Mouse (Mus musculus) heart, adult 9 months (tissue): ENCODE results near the gene F2.

Source experiments
- DNase-seq, 2 experiments: peaks; one replicate each; pipeline ENCODE4 v3.0.0; 2022; ENCODE audit warnings: low spot score in 2 of 2

F2 gene

DNA sequence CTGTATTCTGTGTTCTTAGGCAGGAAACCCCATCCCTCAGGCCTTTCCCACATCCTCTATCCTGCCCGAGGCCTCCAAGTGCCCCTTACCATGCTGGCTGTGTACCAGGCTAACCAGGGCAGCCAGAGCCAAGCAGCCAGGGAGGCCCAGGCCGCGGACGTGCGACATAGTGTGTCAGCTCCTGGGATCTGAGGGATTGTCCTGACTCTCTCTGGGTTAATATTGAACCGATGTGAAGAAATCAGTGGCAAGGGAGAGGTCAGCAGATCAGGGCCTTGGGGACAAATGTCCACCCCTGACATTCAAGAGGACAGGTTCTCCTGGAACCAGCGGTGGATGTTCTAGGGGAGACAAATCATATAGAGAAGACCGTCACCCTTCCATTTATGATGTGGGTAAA, at the start of gene F2:
Gene F2 (minus strand): TSS at position 186 of the 400 bp plus-strand sequence.
- no peak for DNase-seq

DNA sequence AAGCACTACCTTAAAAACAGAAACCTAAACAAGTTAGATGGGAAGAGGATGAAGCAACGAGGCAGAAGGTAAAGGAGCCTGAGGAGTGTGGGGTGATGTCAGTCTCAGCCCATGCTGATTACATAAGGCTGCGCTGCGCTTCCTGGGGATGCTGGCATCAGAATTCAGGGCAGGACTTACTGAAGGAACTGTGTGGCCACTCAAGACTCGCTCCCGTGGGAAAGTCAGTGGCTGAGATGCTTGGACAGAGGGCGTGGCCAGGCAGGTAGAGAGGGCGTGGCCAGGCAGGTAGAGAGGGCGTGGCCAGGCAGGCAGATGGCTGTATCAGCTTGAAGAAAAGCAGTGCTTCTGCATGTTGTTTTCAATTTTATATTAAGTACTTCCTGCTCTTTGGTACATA, 47.7 kb upstream of the F2 start:
- DNase-seq = no peak

DNA sequence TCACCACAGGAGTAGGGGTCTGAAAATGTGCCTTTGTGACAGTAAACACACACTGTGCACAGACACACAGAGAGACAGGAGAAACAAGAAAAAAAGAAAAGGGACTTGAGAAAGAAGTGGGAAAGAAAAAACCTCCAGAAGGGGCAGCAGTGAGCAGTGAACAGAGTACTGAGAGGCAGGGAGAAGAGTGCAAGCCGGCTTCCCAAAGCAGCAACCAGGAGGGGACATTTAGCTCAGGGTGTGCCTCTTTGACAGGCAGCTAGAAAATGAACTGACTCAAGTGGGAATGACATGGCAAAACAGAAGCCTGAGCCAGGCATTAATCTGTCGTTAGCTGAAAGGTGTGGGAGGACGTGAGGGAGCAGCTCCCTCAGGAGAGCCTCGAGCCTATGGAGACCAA, 46.6 kb upstream of the F2 start:
- DNase-seq = peak in 1 of 2 experiments; percentile 28

DNA sequence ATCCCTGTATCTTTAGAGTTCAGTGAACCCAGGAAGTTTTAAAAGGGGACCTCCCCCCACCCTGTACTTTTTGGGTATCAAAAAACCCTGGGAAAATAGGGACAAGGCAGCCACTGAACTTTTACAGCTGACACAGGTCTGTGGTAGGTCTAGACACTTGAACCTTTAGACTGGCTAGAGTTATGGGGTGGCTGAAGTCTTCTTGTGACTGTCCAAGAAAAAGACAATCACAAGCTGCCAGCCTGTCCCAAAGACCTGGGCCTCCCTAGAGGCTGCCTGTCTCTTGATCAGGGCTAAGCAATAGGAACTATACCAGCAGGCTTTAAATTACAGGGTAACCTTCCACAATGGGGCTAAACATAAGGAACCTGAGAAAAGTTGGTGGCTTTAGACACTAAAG, 40.7 kb upstream of the F2 start:
- DNase-seq = no peak

DNA sequence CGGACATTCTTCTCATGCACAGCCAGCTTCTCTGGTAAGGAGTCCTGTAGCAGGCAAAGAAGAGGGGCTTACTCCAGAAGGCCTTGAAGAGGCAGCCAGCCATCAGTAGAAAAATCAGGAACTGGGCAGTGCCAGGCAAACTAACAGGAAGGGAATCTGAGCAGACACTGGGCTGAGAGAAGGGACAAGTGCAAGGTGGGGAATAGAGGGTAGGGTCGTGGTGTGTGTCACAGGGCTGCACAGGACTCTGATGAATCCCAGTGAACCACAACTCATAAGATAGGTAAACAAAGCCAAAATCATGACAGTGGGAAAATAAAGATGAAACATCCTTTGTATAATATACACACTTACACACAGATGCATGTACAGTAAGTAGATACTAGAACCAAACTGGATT, 40.2 kb upstream of the F2 start:
- no peak for DNase-seq

DNA sequence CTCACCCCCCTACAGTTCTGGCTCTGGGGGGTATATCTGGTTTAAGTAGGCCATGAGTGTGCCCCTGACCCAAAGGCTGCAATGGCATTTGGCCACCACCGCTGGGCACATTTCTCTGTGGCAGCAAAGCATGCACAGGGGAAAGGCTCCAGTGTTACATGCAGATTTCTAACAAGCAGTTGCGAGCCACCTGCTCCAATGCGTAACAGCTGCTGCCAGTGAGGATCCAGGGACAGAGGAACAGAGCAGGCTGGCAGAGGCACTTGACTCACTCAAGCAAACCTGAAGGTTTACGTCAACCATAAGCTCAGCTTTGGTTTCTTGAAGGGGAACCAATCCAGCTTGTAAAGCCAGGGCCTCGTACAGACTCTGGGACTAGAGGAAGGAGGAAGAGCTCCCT, 38.7 kb upstream of the F2 start:
- DNase-seq = no peak

DNA sequence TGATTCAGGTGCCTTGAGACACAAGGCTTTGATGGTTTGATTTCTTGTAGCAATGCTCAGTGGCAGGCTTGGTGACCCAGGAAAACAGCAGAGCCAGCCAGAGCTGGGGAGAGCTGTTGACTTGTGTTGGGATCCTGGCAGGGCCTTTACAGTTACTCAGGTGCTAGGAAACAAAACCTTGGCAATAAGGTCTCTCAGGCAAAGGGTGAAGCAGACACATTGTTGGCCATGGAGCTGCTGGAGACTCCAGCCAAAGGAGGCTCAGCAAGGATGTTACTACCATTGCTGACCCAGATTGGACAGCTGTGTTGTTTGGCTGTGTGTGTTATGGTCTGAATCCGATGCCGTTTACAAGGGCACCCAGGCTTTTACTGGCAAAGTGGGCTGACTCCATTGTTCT, 37.4 kb upstream of the F2 start:
- peak in 1 of 2 experiments; percentile 23 for DNase-seq

DNA sequence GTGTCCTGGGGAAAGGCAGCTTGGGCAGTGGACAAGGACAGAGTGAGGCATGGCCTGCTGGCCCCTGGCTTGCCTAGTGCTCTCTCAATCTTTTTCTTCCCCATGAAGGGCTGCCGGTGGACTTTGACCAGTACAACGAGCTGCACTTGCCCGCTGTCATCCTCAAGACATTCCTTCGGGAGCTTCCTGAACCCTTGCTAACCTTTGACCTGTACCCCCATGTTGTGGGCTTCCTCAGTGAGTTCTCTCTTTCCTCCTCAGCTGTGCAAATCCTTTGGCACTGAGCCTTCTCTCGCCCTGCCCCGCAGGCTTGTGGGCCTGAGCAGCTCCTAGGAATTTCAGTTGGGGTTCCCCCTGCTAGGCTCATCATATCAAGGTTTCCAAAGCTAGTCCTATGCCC, 33.8 kb upstream of the F2 start:
- no peak for DNase-seq

DNA sequence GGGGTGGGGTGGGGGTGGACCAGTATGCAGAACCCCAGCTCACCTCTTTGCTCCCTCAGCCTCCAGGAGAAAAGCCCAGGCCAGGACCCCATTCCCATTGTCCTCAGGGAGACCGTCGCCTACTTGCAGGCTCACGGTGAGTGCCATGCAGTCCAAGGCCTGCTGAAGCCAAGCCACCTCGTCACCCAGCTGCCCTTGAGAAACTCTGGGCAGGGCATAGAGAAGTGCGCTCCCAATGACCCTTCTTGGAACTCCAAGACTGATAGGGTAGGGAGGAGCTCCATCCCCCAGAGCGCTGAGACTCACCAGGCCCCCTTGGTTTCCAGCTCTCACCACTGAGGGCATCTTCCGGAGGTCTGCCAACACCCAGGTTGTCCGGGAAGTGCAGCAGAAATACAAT, 33.1 kb upstream of the F2 start:
- no peak for DNase-seq

DNA sequence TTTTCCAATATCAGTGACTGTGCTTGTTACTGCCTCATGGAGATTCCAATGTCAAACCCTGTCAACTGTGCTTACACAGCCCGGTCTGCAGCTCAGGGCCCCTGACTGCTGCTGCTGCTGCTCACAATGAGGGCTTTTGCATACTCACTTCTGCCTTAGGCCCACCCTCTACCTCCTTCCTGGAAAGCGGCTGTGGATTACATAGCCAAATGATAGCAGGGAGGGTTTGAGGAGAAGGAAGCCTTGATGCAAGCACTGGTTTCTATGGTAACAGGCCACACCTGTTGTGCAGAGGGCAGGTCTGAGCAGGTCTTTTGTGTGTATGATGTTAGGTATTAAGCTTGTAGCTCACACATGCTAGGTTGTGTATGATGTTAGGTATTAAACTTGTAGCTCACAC, 31.5 kb upstream of the F2 start:
- no peak for DNase-seq

DNA sequence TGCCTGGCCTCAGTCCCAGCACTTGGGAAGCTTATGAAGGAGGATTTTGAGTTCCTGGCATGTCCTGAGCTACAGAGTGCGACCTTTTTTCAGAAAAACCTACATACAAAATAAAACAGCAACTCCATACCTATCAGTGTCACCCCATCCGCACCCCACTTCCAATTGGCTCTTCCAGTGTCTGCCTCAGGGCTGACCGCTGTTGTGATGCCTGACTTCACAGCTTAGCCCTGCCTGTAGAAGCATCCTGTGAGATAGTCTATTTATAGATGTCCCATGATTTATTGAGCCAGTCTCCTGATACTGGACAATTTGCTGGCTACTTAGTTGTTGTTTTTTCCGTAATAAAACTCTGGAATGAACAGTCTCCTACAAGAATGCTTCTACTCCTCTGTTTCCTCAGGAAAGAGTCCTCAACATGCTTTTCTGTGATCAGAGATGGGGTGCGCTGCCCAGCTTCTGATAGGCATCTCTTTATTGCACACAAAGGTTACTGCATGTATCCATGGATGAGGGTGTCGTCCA, 30.2 kb upstream of the F2 start:
- no peak for DNase-seq

DNA sequence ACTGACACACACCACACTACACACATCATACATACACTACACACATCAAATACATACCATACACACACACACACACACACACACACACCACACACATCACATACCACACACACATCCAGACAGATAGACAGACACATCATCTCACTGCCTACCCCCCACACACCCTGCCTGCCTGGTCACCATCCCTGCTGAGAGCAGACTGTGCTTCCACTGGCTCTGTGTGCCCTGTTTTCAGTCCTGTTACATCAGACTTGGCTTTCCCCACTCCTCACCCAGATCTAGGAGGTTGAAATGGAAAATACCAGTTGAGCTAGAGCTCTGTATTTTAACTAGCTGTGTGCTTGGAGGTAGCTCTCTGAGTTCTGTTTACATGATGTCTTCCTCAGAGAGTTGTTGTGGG, 28.6 kb upstream of the F2 start:
- no peak for DNase-seq

DNA sequence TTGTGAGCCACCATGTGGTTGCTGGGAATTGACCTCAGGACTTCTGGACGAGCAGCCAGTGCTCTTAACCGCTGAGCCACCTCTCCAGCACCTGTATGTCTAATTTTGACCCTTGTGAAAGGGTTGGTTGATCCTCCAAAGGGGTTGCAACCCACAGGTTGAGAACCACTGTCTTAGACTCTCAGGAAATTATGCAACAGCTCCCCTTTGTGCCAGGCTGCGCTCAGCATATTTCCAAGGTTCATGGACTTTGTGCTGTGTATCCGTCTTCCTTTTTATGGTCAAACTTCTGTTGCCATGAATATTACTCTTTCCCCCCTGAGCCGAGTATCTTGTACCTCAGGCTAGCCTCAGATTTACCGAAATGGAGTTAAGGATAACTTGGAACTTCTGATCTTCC, 24.8 kb upstream of the F2 start:
- no peak for DNase-seq

DNA sequence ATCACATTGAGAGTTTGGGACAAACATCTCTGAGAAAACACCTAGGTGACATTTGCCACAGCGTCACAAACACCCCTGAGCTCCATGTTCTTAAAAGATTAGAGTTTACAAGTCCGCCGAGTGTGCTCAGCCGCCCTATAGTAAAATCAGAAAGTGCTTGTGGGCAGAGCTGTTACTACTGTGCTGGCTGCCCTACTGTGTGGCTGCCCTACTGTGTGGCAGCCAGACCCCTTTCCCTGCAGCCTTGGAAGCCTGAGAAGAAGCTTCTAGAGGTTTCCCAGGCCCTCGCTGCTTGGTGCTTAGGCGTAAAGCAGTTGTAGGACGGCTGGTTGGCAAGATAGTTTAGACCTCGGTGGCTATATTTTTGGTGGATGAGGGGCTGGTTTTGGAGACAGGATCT, 23.4 kb upstream of the F2 start:
- DNase-seq = no peak

DNA sequence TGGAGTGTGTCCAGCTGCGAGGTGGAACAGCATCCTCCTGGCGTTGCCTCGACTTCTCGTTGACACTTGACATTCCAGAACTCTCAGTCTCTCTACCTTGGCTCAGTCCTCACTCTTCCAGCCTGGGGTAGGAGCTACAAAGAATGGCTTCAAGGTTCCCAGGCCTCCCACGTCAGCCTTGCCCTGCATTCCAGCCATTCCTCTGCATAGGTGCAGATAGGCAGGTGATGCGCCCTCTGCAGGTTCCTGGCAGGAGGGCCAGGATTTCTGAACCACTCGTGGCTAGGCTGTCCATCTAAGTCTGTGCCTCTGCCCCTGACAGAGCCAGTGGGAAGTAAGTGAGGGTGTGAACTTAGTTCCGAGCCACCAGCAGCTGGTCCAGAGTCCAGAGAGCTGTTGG, 20.6 kb upstream of the F2 start:
- DNase-seq = no peak

DNA sequence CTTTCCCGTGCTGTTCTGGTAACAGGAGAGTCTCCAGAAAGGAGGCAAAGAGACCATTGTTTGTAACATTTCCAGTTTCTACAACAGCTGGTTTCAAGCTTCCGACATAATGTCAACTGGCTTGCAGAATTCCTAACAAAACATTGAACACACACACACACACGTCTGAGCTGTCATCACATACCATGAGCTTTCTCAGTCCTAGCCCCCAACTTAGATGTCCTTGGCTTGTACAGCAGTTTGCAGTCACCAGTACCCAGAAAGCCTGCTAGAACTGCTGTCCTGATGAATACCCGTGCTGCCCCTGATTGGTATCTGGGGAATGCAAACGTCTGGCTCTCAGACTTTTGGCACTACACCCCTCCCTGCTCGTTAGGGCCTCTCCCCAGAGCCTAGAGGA, 19.6 kb upstream of the F2 start:
- no peak for DNase-seq

DNA sequence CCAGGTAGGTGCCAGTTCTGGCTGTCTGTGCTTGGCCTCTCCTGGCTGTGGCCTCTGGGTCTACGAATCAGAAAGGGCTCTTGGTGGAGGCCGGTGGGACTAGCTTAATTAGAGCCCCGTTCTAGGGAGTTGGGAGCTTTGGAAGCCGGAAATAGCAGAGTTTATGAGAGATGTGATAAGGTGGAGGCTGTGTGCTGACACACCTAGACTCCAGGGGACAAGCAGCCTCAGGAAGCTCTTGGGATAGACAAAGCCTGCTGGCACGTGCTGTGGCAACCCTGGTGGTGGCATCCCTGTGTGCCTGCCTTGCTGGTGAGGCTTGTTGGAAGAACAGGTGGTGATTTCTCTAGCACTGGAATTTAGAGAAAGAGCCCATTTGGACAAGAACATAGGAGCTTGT, 19.2 kb upstream of the F2 start:
- no peak for DNase-seq

DNA sequence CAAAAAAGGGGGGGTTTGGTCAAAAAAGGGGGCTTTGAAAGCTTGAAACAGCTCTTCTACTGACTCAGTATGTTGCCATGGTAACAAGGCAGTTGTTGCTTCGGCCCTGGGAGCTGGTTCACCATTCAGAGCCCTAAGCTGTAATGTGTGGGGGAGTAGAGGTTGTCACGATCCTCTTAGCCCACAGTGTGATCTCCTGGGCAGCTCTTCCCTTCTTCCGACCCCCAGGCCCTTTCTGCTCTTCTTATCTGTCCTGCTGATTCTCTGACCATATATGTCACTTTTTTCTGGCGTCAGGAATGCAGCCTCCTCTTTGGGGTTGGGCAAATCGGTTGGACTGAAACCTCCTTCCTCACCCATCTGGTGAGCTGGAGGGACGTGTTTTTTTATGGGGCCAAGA, 16.6 kb upstream of the F2 start:
- no peak for DNase-seq

DNA sequence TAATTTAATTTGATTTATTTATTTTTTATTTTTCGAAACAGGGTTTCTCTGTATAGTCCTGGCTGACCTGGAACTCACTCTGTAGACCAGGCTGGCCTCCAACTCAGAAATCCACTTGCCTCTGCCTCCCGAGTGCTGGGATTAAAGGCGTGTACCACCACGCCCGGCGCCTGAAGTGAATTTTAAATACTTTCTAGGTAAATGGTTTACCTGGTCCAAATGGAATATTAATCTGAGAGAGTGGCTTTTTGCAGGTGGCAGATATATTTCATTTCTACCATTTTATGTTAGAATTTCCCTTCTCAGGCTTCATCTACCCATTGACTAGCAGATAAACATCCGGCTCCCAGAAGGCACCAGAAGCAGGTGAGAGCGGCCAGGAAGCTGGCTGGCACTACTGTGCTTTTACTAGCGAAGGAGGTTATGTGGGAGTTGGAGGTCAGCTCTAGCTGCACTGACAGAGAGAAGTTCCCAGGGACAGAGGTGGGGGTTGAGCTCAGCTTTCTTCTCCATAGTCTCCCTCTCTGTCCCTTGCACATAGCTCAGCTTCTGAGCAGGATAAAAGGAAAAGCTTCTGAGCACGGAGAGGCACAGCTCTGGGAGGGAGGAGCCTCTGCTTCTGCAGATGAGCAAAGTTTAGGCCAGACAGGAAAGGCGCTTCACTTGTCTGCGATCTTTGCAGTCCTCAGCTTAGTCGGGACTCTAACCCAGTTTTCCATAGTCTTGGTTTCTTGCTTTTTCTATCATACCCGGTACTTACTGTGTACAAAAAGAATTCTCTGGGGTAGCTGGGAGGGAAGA, 15.4 kb upstream of the F2 start:
- no peak for DNase-seq

DNA sequence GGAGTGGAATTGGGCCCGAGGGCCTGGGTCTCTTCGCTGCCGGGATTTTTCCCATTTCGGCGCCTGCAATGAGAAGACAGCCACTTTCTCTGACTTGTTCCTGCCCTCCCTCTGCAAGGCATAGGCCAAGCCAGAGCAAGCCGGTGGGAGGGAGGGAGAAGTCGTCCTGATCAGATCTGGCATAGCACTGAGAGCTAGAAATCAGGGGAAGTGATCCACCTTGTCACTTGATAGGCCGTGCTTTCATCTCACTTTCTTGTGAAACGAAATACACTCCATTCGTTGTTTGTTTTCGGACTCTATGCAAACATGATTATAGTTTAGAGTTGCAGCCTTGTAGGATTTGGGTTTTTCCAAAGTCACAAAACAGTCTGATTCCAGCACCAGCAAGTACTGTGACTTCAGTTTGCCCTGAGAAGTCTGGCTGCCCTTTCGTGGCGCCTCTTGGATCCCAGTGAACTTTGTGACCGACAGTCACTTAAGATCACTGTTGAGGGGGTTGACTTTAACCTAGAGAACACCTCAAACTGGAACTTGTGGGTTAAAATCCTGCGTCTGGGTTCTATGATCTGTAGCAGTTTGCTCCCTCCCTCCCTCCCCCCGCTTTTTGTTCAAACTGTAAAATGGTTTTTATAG, 14.3 kb upstream of the F2 start:
- DNase-seq = no peak

DNA sequence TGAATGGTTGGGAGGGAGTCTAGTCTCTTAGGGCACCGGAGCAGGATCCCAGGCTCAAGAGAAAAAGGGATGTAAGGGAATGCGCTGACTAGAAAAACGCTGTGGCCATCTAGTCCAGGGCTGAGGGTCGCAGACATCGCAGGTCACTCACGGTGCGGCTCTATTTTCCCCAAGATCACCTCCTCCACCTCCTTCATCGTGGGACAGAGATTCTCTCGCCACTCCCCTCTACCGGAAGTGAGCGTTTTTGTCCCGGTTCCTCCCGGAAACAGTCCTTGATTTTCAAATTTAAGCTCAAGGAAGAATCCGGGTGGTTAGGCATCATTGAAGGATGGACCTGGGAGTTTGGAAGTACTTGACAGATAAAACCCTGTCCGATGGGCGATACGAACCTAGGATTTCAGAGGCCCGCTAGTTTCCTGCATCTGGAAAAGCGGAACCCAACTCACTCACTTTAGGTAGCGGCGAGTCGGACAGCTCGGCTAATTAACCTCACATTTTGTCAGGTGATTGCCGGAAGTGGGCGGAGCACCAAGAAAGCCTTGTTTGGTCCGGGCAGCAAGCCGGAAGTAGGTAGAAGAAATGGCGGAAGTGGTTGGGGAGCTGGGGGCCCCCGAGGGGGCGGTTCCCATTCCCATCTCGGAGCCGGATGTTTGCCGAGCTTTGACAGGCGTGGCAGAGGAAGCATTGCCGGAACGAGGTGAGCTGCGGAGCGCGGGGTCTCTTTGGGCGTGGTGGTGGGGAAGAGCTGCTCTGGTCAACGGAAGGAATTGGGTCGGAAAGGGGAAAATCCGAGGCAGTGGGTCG, 13.5 kb upstream of the F2 start, which contains the start of the genes Zfp408 and Arhgap1:
Gene Zfp408 (minus strand): TSS at position 239 of the 807 bp plus-strand sequence.
Gene Arhgap1 (plus strand): TSS at position 308 of the 807 bp plus-strand sequence.
- DNase-seq = peak; percentile 92 to 97

DNA sequence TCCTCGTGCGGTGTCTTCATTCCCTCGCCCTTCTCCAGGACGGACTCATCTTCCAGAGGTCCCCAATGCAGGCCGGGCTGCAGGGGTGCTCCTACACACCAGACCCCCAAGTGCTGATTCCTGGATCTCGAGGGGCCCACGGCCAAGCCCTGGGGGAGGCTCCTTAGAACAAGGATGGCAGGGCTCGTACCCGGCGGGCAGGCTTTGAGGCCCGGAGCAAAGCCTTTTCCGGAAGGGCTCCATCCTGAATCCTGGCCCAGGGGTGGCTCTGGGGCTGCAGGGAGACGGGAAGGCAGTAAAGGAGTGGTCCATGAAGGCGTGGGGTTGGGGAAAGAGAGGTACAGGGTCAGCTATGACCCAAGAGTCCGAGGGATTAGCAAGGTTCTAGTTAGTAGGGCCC, 12.9 kb upstream of the F2 start:
- DNase-seq = no peak
